Mouse (Mus musculus) hindbrain, embryonic 15.5 days (tissue): ENCODE data around the gene Gm20795. TPM values are rescaled to one million over a fixed set of nuclear protein-coding genes. Genes with fewer than 3 reads are reported as not detected.
"Not testable (repeated sequence)": the region's sequence is repeated elsewhere in the genome, so short reads cannot be mapped to it uniquely, and the experiment has no call there.

ENCODE experiments used
- ATAC-seq: fragments of 200-750 bp; cut with Nextera tagmentation; 2 replicates; pipeline ENCODE4 v1.8.0; 2017; ENCODE audit warnings: low read depth, moderate number of reproducible peaks, moderate TSS enrichment; ENCODE audit not compliant: low FRiP score
- H3K27ac ChIP-seq: fragments of 300-500 bp; sonication (generic); replicated peaks from 2 replicates; pipeline ENCODE4 v1.5.1; 2015; ENCODE audit warnings: mild to moderate bottlenecking, inconsistent platforms
- H3K27me3 ChIP-seq: fragments of 300-500 bp; sonication (generic); 2 replicates; pipeline ENCODE4 v1.6.1; 2015; ENCODE audit warnings: control low read depth, inconsistent platforms
- H3K36me3 ChIP-seq: fragments of 300-500 bp; sonication (generic); 2 replicates; pipeline ENCODE4 v1.6.1; 2015; ENCODE audit warnings: control low read depth, inconsistent platforms
- H3K4me1 ChIP-seq: fragments of 300-500 bp; sonication (generic); replicated peaks from 2 replicates; pipeline ENCODE4 v1.6.1; 2015; ENCODE audit warnings: control low read depth, inconsistent platforms
- H3K4me2 ChIP-seq: fragments of 300-500 bp; sonication (generic); 2 replicates; pipeline ENCODE4 v1.6.1; 2015; ENCODE audit warnings: moderate library complexity, mild to moderate bottlenecking, inconsistent platforms
- H3K4me3 ChIP-seq: fragments of 300-500 bp; sonication (generic); 2 replicates; pipeline ENCODE4 v1.5.1; 2015; ENCODE audit warnings: mild to moderate bottlenecking, inconsistent platforms
- H3K9ac ChIP-seq: fragments of 300-500 bp; sonication (generic); 2 replicates; pipeline ENCODE4 v1.6.1; 2015; ENCODE audit warnings: inconsistent platforms
- H3K9me3 ChIP-seq: fragments of 300-500 bp; sonication (generic); 2 replicates; pipeline ENCODE4 v1.6.1; 2016; ENCODE audit warnings: control low read depth, inconsistent platforms
- WGBS: fragments of 180-500 bp; shearing (Covaris S2); methylation state at CpG from one replicate; pipeline ENCODE4 v1.1.7; 2015; 5-methylcytosine and 5-hydroxymethylcytosine counted together
- polyA plus RNA-seq: library from polyadenylated mRNA; unstranded; fragments of >200 nt; fragmentation: Nextera tagmentation; extraction: Ambion mirVana; gene quantifications from 2 replicates; pipeline ENCODE4 v1.2.1, GENCODE M21; 2015

Gene Gm20795
- not detected in 2 replicates for polyA plus RNA-seq

DNA sequence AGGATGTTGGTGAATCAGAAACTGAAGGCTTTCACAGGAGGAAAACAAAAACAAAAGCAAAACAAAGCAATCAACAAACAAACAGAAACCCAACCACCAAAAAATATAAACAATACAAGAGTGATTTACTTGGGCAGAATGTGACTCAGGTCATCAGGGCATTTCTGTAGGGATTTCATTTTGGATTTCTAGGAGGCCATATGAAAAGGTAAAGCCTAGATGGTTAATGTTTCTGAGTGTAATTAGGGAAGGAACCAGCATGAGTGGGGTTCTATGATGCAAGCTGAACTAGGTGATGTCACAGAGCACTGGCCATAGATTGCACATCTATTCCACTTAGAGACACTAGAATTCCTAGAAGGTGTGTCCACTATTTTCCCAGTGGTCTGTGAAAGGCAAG, at the start of gene Gm20795:
Gene Gm20795 (plus strand): TSS at position 301 of the 400 bp plus-strand sequence.
- H3K27ac ChIP-seq, H3K9me3 ChIP-seq, H3K27me3 ChIP-seq, H3K4me3 ChIP-seq, H3K36me3 ChIP-seq, H3K4me2 ChIP-seq, H3K9ac ChIP-seq, ATAC-seq, H3K4me1 ChIP-seq: not testable (repeated sequence)

DNA sequence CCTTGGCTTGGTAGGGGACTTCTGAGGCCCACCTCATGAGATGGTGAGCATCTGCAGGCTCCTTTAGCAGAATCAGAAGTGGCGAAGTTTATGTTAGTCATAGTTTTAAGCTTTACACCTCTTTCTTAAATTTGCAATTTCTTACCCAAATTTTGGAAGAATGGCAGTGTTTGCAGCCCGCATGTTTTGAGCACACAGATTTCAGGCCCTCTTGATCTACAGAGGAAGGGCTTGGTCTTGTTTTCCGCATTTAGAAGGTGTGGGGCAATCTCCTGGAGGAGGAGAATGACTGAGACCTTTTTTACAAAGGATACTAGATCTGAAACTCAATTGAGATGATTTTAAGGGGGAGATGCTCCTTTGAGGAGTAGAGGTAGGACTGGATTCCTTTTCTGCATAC, 29.0 kb upstream of the Gm20795 start, which contains the start of gene Gm21797:
Gene Gm21797 (minus strand): TSS at position 101 of the 400 bp plus-strand sequence.
- H3K27ac ChIP-seq, H3K4me1 ChIP-seq, ATAC-seq, H3K4me3 ChIP-seq, H3K27me3 ChIP-seq, H3K36me3 ChIP-seq, H3K4me2 ChIP-seq, H3K9me3 ChIP-seq, H3K9ac ChIP-seq: not testable (repeated sequence)
- WGBS: no CpG with 5 or more reads among the region's 3 CpGs

Other genes starting within 250 kb of the Gm20795 start
- gene Gm21852, start 152.9 kb upstream of the Gm20795 start, polyA plus RNA-seq: not detected in 2 replicates
- not detected in 2 replicates for gene Gm21797, start 29.1 kb upstream of the Gm20795 start, polyA plus RNA-seq